Mouse (Mus musculus) lung, postnatal 0 days (tissue): ENCODE measurements at regions not wholly inside any gene's neighbourhood (a gene's known extent, or its start where the extent isn't known, plus 50 kb on each side); places are given as distances from the start of the nearest gene placed in this dataset.

Source experiments
- CTCF ChIP-seq: IDR thresholded peaks from 2 replicates; pipeline ENCODE4 v1.5.1; 2016; ENCODE audit warnings: antibody characterized with exemption, mild to moderate bottlenecking
- EP300 ChIP-seq: IDR thresholded peaks from 2 replicates; pipeline ENCODE4 v1.6.1; 2016; ENCODE audit warnings: antibody characterized with exemption, mild to moderate bottlenecking, control low read depth

DNA sequence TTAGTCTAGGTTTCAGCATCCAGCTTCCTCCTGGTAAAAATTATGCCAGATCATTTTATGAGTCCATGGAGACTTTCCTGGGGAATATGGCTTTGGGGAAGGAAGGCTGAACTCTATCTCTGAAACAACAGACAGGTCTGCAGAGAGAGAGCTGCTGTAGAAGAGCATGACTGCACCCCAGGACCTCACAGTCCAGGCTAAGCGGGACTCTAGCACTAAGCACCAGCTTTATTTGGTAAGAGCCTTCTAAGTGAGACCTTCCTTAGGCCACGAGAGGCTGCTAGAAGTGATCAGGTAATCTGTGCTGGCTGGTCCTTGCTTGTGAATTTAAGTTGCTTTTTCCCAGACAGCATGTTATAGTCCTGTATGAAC is 711.3 kb upstream of the Slc39a10 start:
- TF ChIP-seq CTCF (no peak), EP300 (no peak)
